Mouse (Mus musculus): ENCODE data around the gene Rhov. TPM values are rescaled to one million over a fixed set of nuclear protein-coding genes. Genes with fewer than 3 reads are reported as not detected.
A peak's percentile ranks its signal among the peaks of the same experiment; 100 is the strongest.

Rhov gene
- polyA plus RNA-seq, 1 experiment = not detected

DNA sequence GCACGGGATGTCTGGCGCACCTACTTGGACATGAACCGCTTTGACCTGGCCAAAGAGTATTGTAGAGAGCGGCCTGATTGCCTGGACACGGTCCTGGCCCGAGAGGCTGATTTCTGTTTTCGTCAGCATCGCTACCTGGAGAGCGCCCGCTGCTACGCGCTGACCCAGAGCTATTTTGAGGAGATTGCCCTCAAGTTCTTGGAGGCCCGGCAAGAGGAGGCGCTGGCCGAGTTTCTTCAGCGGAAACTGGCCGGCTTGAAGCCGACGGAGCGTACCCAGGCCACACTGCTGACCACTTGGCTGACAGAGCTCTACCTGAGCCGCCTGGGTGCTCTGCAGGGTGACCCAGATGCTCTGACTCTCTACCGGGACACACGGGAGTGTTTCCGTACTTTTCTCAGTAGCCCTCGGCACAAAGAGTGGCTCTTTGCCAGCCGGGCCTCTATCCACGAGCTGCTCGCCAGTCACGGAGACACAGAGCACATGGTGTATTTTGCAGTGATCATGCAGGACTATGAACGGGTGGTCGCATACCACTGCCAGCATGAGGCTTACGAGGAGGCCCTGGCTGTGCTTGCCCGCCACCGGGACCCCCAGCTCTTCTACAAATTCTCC, 22.8 kb upstream of the Rhov start:
- Histone ChIP-seq H3K27ac (ENCODE audit: insufficient read depth, low read depth, low read length) (no peak overlapping the region), H3K4me1 (ENCODE audit: control insufficient read depth, insufficient read depth, low read length) (peaks cover 7% of the 10 kb centered on the region), H3K4me3 (ENCODE audit: insufficient read depth, low read depth, low read length) (no peak overlapping the region)
- TF ChIP-seq POLR2A (IDR thresholded peaks at IDR 0.05; ENCODE audit: insufficient read depth, low read depth, low read length) (no peak), CTCF (IDR thresholded peaks at IDR 0.05; ENCODE audit: insufficient read depth, low read depth, low read length) (no peak)
- WGBS = 86% methylated on average over 34 of the region's 34 CpGs

DNA sequence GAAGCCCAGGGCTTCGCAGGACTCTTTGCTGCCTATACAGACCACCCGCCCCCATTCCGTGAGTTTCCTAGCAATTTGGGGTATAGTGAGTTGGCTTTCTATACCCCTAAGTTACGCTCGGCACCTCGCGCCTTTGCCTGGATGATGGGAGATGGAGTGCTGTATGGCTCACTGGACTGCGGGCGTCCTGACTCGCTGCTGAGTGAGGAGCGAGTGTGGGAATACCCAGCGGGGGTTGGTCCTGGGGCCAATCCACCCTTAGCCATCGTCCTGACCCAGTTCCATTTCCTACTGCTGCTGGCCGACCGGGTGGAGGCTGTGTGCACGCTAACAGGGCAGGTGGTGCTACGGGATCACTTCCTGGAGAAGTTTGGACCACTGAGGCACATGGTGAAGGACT, 22.2 kb upstream of the Rhov start:
- Histone ChIP-seq H3K4me1 (ENCODE audit: control insufficient read depth, insufficient read depth, low read length) (peaks cover 7% of the 10 kb centered on the region), H3K27ac (ENCODE audit: insufficient read depth, low read depth, low read length) (no peak overlapping the region), H3K4me3 (ENCODE audit: insufficient read depth, low read depth, low read length) (no peak overlapping the region)
- TF ChIP-seq POLR2A (IDR thresholded peaks at IDR 0.05; ENCODE audit: insufficient read depth, low read depth, low read length) (no peak), CTCF (IDR thresholded peaks at IDR 0.05; ENCODE audit: insufficient read depth, low read depth, low read length) (no peak)
- WGBS = 95% methylated on average over 17 of the region's 17 CpGs

DNA sequence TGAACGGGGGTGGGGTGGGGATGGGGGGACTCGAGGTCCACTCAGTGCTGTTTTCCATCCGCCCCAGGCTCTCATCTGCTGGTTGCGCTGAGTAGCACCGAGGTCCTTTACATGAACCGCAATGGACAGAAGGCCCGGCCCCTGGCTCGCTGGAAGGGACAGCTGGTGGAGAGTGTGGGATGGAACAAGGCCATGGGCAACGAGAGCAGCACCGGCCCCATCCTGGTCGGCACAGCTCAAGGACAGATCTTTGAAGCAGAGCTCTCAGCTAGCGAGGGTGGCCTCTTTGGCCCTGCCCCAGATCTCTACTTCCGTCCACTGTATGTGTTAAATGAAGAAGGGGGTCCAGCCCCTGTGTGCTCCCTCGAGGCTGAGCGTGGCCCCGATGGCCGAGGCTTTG, 21.8 kb upstream of the Rhov start:
- H3K4me3 ChIP-seq (ENCODE audit: insufficient read depth, low read depth, low read length) = no peak overlapping the region
- WGBS = 94% methylated on average over 17 of the region's 17 CpGs
- TF ChIP-seq POLR2A (IDR thresholded peaks at IDR 0.05; ENCODE audit: insufficient read depth, low read depth, low read length) = no peak
- no peak for TF ChIP-seq CTCF (IDR thresholded peaks at IDR 0.05; ENCODE audit: insufficient read depth, low read depth, low read length)
- H3K4me1 ChIP-seq (ENCODE audit: control insufficient read depth, insufficient read depth, low read length) = peaks cover 7% of the 10 kb centered on the region
- no peak overlapping the region for H3K27ac ChIP-seq (ENCODE audit: insufficient read depth, low read depth, low read length)

DNA sequence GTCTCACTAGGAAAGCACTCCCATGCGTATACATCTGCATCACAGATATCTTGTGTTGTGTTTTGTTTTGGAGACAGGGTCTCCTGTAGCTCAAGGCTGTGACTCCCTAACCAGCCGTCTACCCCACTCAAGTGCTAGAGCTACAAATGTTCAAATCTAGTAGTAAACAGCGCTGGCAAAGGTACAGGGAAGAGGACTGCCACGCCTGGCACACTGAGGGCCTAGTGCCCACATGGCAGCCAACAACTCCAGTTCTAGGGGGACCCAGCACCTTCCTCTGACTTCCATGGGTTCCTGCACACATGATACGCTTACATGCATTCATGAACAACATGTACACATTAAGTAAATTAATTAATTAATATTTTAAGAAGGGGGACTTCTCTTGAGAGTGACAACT, 21.2 kb upstream of the Rhov start:
- WGBS = 92% methylated on average over 5 of the region's 5 CpGs
- H3K4me3 ChIP-seq (ENCODE audit: insufficient read depth, low read depth, low read length) = no peak overlapping the region
- peaks cover 7% of the 10 kb centered on the region for H3K4me1 ChIP-seq (ENCODE audit: control insufficient read depth, insufficient read depth, low read length)
- H3K27ac ChIP-seq (ENCODE audit: insufficient read depth, low read depth, low read length) = no peak overlapping the region
- TF ChIP-seq POLR2A (IDR thresholded peaks at IDR 0.05; ENCODE audit: insufficient read depth, low read depth, low read length) (no peak), CTCF (IDR thresholded peaks at IDR 0.05; ENCODE audit: insufficient read depth, low read depth, low read length) (no peak)

DNA sequence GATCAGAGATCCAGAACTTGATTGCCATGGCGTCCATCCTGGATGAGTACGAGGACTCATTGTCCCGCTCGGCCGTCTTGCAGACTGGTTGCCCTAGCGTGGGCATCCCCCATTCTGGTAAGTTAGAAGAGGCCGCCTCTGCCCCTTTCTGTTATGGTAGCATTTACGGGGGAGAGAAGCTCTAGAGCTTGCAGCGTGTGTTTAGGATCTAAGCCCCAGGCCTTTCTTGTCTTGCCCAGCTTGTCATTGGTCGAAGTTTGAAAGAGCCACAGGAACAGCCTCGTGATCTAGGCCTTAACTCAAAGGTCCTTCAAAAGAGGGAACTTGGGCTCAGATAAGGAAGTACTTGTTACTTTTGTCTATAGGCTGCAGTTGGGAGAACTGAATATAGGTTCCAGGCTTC, 17.9 kb upstream of the Rhov start:
- TF ChIP-seq POLR2A (IDR thresholded peaks at IDR 0.05; ENCODE audit: insufficient read depth, low read depth, low read length) = no peak
- TF ChIP-seq CTCF (IDR thresholded peaks at IDR 0.05; ENCODE audit: insufficient read depth, low read depth, low read length) = no peak
- H3K4me3 ChIP-seq (ENCODE audit: insufficient read depth, low read depth, low read length) = peak overlapping the region; percentile 49
- no peak overlapping the region for H3K27ac ChIP-seq (ENCODE audit: insufficient read depth, low read depth, low read length)
- H3K4me1 ChIP-seq (ENCODE audit: control insufficient read depth, insufficient read depth, low read length) = no peaks in the 10 kb centered on the region
- WGBS = under 1% methylated on average over 11 of the region's 11 CpGs

DNA sequence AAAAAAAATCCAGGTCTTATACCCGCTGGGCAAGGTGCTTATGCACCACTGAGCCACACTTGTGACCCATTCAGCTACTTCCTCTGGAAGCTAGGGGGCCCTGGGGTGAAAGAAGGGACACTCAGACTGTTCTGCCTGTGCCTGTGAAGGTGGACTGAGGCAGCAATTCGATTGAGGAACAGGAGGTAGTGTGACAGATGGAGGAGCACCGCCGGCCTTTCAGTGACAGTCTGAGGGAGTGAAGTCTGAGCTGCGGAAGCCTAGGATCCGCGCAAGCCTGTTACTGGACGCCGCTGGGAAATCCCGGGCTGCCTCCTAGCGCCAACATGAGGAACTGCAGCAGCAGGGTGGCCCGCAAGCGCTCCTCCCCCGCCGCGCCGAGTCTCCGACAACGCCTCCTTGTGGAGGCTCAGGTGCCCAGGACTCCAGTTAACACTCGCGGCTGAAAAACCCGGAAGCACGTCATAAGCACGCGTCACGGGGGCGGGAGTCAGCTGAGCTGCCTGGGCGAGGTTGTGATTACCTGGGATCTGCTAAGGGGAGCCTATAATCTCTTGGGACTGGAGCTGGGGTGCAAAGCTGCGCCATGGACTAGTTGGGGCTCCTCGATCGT, 17.3 kb upstream of the Rhov start, which contains the start of gene Vps18:
Gene Vps18 (plus strand): TSS at position 471 of the 613 bp plus-strand sequence.
- under 1% methylated on average over 31 of the region's 31 CpGs for WGBS
- Histone ChIP-seq H3K4me3 (ENCODE audit: insufficient read depth, low read depth, low read length) (peak within 1 kb of the TSS; percentile 49), H3K4me1 (ENCODE audit: control insufficient read depth, insufficient read depth, low read length) (no peaks in the 10 kb centered on the region), H3K27ac (ENCODE audit: insufficient read depth, low read depth, low read length) (no peak within 1 kb of the TSS)
- peak; percentile 49; the same call in 1 of the 2 replicates for TF ChIP-seq POLR2A (IDR thresholded peaks at IDR 0.05; ENCODE audit: insufficient read depth, low read depth, low read length)
- peak; percentile 100 for TF ChIP-seq CTCF (IDR thresholded peaks at IDR 0.05; ENCODE audit: insufficient read depth, low read depth, low read length)

DNA sequence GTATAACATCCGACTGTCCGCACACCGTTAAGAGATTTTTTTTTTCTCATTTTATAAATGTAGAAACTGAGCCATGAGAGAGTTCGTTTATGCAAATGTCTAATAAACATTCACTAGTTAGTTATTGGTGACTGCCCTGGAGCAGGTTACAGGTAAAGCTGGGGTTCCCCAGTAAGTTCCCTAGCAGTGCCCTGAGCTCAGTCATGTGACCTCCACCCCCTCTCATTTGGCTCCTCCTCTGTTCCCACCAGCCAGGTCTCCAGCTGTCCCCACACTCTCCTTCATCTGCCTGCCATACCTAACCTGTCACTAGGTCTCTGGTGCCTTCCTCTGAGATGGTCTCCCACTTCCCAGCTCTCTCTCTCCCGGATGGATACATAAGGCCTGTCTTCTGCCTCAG, 16.3 kb upstream of the Rhov start:
- WGBS = 93% methylated on average over 5 of the region's 5 CpGs
- no peak overlapping the region for H3K27ac ChIP-seq (ENCODE audit: insufficient read depth, low read depth, low read length)
- H3K4me1 ChIP-seq (ENCODE audit: control insufficient read depth, insufficient read depth, low read length) = no peaks in the 10 kb centered on the region
- H3K4me3 ChIP-seq (ENCODE audit: insufficient read depth, low read depth, low read length) = no peak overlapping the region
- TF ChIP-seq CTCF (IDR thresholded peaks at IDR 0.05; ENCODE audit: insufficient read depth, low read depth, low read length) (no peak), POLR2A (IDR thresholded peaks at IDR 0.05; ENCODE audit: insufficient read depth, low read depth, low read length) (no peak)

DNA sequence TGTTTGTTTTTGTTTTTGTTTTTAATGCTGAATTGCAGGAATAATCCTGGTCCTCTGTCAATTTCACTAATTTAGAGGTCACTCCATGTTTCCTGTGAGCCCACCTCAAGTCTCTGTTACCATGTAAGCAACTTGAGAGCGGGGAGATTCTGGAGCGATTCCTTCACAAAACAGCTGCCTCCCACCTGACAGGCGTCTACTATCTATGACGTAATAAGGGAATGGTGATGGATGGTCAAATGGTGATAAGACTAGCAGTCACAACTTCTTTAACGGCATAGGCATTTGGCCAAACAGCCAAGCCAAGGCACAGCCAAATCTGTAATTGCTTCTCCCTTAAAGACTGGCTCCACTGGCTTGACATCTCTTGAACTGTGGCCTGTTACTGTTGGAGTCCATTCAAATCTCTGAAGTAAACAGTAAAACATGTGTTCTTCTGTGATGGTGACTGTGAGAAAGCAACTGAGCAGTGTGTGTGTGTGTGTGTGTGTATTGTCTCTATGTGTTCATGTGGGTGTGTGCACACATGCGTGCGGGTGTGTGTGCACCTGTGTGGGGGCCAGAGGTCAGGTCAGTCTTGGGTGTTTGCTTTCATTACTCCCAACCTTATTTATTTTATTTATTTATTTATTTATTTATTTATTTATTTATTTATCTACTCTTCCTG, 11.0 kb upstream of the Rhov start:
- WGBS = 81% methylated on average over 7 of the region's 7 CpGs
- TF ChIP-seq POLR2A (IDR thresholded peaks at IDR 0.05; ENCODE audit: insufficient read depth, low read depth, low read length) (no peak), CTCF (IDR thresholded peaks at IDR 0.05; ENCODE audit: insufficient read depth, low read depth, low read length) (no peak)
- H3K4me1 ChIP-seq (ENCODE audit: control insufficient read depth, insufficient read depth, low read length) = no peaks in the 10 kb centered on the region
- H3K4me3 ChIP-seq (ENCODE audit: insufficient read depth, low read depth, low read length) = no peak overlapping the region
- no peak overlapping the region for H3K27ac ChIP-seq (ENCODE audit: insufficient read depth, low read depth, low read length)

DNA sequence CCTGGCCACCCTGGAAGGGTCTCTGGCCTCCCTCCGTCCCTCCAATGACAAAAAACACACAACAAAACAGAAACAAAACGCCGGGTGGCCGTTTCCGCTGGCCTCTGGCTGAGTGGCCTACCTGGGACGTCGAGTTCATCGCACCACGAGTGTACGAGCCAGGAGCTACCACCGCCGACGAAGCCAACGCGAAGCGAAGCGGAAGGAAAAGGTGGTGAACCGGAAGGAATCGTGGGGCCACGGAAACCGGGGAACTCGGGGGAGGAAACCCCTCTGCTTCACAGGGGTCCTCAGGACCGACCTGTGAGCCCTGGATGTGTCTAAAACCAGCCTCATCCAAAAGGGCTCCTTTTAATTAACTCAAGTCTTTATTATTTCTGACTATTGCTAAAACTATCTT, 6.7 kb upstream of the Rhov start:
- TF ChIP-seq CTCF (IDR thresholded peaks at IDR 0.05; ENCODE audit: insufficient read depth, low read depth, low read length) (no peak), POLR2A (IDR thresholded peaks at IDR 0.05; ENCODE audit: insufficient read depth, low read depth, low read length) (no peak)
- 86% methylated on average over 23 of the region's 23 CpGs for WGBS
- H3K4me3 ChIP-seq (ENCODE audit: insufficient read depth, low read depth, low read length) = no peak overlapping the region
- H3K27ac ChIP-seq (ENCODE audit: insufficient read depth, low read depth, low read length) = no peak overlapping the region
- H3K4me1 ChIP-seq (ENCODE audit: control insufficient read depth, insufficient read depth, low read length) = no peaks in the 10 kb centered on the region

Data from olfactory bulb, adult 2 months (tissue).